Mouse (Mus musculus): ENCODE data around the gene Clstn3.

GRCm38 (mm10) chr6:124448959-124449667, 15.5 kb downstream of the Clstn3 start:
- TF ChIP-seq CTCF (IDR thresholded peaks at IDR 0.05; ENCODE audit: low read depth) (no peak), EP300 (IDR thresholded peaks at IDR 0.05; ENCODE audit: low read depth) (no peak)

Data from liver, postnatal 0 days (tissue).